Mouse (Mus musculus) neutrophil, adult 83 days (primary cell): ENCODE data around the gene Fgf9. TPM values are rescaled to one million over a fixed set of nuclear protein-coding genes. Genes with fewer than 3 reads are reported as not detected.

Experiments used
- total RNA-seq, 2 experiments: library from RNA; stranded (reverse); gene quantifications; one replicate each; pipeline ENCODE4 v1.2.4; 2023

Fgf9 gene
- total RNA-seq, result not detected

GRCm38 (mm10) chr14:58070481-58071119 lies at the start of gene Fgf9:
Fgf9 (plus strand) TSS chr14:58070547.

Other genes with a start within 250 kb of the Fgf9 start
- gene Ska3, start 244.4 kb upstream of the Fgf9 start, total RNA-seq, result 10 to 100 TPM; 16.0 to 16.3 TPM
- 10 to 100 TPM; 46.6 to 55.8 TPM for gene Mrpl57, start 244.3 kb upstream of the Fgf9 start, total RNA-seq
- 10 to 100 TPM; 29.8 to 37.3 TPM for gene Zdhhc20, start 180.3 kb upstream of the Fgf9 start, total RNA-seq
- 10 to 100 TPM; 46.3 to 49.0 TPM for gene Micu2, start 71.3 kb upstream of the Fgf9 start, total RNA-seq